Mouse (Mus musculus): ENCODE measurements around the gene Cldn34c2.
"Not testable (repeated sequence)": the region's sequence is repeated elsewhere in the genome, so short reads cannot be mapped to it uniquely, and the experiment has no call there.

The Cldn34c2 gene

DNA sequence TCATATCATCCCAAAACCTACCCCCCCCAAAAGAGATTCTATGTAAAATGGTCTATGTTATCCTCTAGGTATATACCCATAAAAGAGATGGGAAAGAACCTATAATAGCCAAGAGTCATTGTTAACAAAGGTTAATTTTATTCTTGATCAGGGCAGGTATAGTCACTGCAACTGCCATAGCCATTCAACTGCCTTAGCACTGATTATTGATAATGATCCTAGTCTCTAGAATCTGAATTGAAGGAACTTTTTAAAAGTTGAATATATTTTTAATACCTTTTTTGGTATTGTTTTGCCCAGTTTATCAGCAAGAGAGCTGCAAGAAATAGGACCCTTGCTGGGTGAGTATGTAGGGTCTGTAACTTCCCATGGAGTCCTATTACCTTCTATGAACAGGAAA, at the start of gene Cldn34c2:
Cldn34c2 (plus strand) TSS at position 301 of the 400 bp plus-strand sequence.
- DNase-seq (ENCODE audit: low spot score in 2 of 2) = not testable (repeated sequence)

DNA sequence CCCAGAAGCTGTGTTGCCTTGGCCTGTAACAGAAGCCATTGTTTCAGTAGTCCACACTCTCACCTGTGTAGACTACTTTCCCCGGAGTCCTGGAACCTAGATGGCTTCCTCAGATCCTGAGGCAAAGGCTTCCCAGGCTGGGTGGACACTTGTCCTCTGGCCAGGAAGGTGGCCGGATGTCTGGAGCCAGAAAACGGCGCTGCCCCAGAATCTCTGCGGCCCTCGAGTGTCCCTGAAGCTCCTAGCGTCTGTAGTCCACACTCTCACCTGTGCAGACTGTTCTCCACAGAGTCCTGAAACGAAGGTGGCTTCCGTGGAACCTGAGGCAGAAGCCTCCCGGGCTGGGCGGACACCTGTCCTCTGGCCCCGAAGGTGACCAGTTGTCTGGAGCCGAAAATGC, 30.1 kb upstream of the Cldn34c2 start:
- peak in 1 of 2 experiments; percentile 55 for DNase-seq (ENCODE audit: low spot score in 2 of 2)

DNA sequence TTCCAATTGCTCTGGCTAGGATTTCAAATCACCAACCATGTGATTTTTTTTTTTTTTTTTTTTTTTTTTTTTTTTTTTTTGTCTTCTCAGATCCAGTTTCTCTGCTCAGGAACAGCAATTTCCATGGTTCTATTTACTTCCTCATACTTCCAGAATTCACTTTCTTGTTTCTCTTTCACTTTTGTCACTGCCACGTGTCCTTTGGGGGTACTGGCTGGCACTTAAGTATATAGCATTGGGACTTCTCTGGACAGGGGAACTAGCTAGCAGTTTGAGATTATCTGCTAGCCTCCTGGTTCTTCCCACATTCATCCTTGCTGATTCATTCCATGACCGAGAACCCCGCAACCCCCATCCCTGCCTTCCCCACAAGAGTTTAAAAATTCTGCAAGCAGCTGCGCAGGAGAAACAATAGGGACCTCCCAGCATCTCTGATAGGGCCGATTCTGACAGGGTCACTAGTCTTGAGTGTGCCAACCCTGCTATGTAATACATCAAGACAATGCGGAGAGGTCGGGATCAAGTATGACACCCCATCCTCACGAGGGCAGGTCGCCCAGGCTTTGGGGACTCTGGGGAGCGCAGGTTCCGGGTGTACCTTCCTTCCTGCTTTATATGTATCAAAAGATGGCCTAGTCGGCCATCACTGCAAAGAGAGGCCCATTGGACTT, 30.8 kb downstream of the Cldn34c2 start:
- DNase-seq (ENCODE audit: low spot score in 2 of 2) = not testable (repeated sequence)

All from urinary bladder, postnatal 4 days (tissue).